13 mouse cellular contexts compared by ENCODE assay signal in genomic region chr11:97713896-97714295, GRCm38 (mm10). TPM values are rescaled to one million over a fixed set of nuclear protein-coding genes. Genes with fewer than 3 reads are reported as not detected.
A peak's percentile ranks its signal among the peaks of the same experiment; 100 is the strongest.
DNase-seq lines count a peak whose midpoint lies in the region; ATAC-seq and TF ChIP-seq lines count a peak whose summit lies in the region.
"Had no signal": no experiment of that assay in that cellular context is flagged by ENCODE, and none has a peak within 500 bp of the region (broad histone marks: within the 10 kb centered on the region; RNA-seq: fewer than 3 reads in every experiment).

No protein-coding gene starts in this region.

- H3K4me3 ChIP-seq in gastrocnemius, adult 2 months = no peak overlapping the region
- no peak overlapping the region for H3K4me3 ChIP-seq in liver, postnatal 0 days (ENCODE audit: low read depth, low read length)
- H3K4me3 ChIP-seq in cortical plate, adult 2 months (ENCODE audit: insufficient read depth, low read length) = no peak overlapping the region
- no peak overlapping the region for H3K4me3 ChIP-seq in forebrain, embryonic 12.5 days (replicated peaks)
- H3K4me3 ChIP-seq: hindbrain, embryonic 15.5 days; stomach, embryonic 15.5 days had no signal

- no peaks in the 10 kb centered on the region for H3K27me3 ChIP-seq in liver, postnatal 0 days (ENCODE audit: insufficient read depth, low read length)
- no peaks in the 10 kb centered on the region for H3K27me3 ChIP-seq in forebrain, embryonic 12.5 days
- H3K27me3 ChIP-seq: hindbrain, embryonic 15.5 days; stomach, embryonic 15.5 days had no signal

- peaks cover 40% of the 10 kb centered on the region for H3K36me3 ChIP-seq in liver, postnatal 0 days (replicated peaks; ENCODE audit: insufficient read depth, low read length)
- peaks cover 74% of the 10 kb centered on the region for H3K36me3 ChIP-seq in forebrain, embryonic 12.5 days (replicated peaks)

- peak overlapping the region; percentile 87 for H3K27ac ChIP-seq in gastrocnemius, adult 2 months
- H3K27ac ChIP-seq in liver, postnatal 0 days (ENCODE audit: low read depth) = peak overlapping the region; percentile 51; the same call in 1 of the 2 replicates
- H3K27ac ChIP-seq in cortical plate, adult 2 months (ENCODE audit: insufficient read depth, low read length) = no peak overlapping the region
- no peak overlapping the region for H3K27ac ChIP-seq in forebrain, embryonic 12.5 days
- H3K27ac ChIP-seq: hindbrain, embryonic 15.5 days; stomach, embryonic 15.5 days had no signal

- 71% methylated on average over 8 of the region's 8 CpGs for WGBS in liver, postnatal 0 days (ENCODE audit: insufficient replicate concordance)
- WGBS in forebrain, embryonic 12.5 days = 93% methylated on average over 8 of the region's 8 CpGs

- H3K4me1 ChIP-seq in liver, postnatal 0 days (ENCODE audit: insufficient read depth) = peaks cover 5% of the 10 kb centered on the region; the same call in 1 of the 2 replicates
- no peaks in the 10 kb centered on the region for H3K4me1 ChIP-seq in cortical plate, adult 2 months (ENCODE audit: control insufficient read depth, insufficient read depth, low read length)
- no peaks in the 10 kb centered on the region for H3K4me1 ChIP-seq in forebrain, embryonic 12.5 days
- H3K4me1 ChIP-seq: hindbrain, embryonic 15.5 days; stomach, embryonic 15.5 days had no signal

- H3K9me3 ChIP-seq in liver, postnatal 0 days (ENCODE audit: low read length) = no peaks in the 10 kb centered on the region
- H3K9me3 ChIP-seq in forebrain, embryonic 12.5 days = no peaks in the 10 kb centered on the region
- H3K9me3 ChIP-seq: hindbrain, embryonic 15.5 days; stomach, embryonic 15.5 days had no signal

- no peak overlapping the region for H3K4me2 ChIP-seq in liver, postnatal 0 days (ENCODE audit: low read depth, low read length)
- H3K4me2 ChIP-seq in forebrain, embryonic 12.5 days = no peak overlapping the region
- H3K4me2 ChIP-seq: hindbrain, embryonic 15.5 days; lung, embryonic 14.5 days; stomach, embryonic 15.5 days had no signal

- no peak for TF ChIP-seq CTCF in gastrocnemius, adult 2 months (IDR thresholded peaks at IDR 0.05)
- TF ChIP-seq CTCF in liver, postnatal 0 days (IDR thresholded peaks at IDR 0.05; ENCODE audit: low read depth) = no peak
- no peak for TF ChIP-seq CTCF in cortical plate, adult 2 months (IDR thresholded peaks at IDR 0.05; ENCODE audit: extremely low read depth, insufficient read depth, low read length)

- 0 out of 2 replicates have a peak, but pooled peaks have one; percentile 7 for TF ChIP-seq POLR2A in cortical plate, adult 2 months (IDR thresholded peaks at IDR 0.05; ENCODE audit: extremely low read depth, insufficient read depth, low read length)

- peak; percentile 50 for ATAC-seq in liver, postnatal 0 days
- ATAC-seq in forebrain, embryonic 12.5 days (ENCODE audit: low FRiP score) = no peak
- ATAC-seq: activated CD4-positive, CD25-positive, alpha-beta regulatory T cell, adult 4 months; forebrain, postnatal 0 days had no signal

- 0 out of 2 replicates have a peak overlapping the region, but pooled peaks have one; percentile 41 for H3K9ac ChIP-seq in liver, postnatal 0 days (replicated peaks)
- H3K9ac ChIP-seq in forebrain, embryonic 12.5 days = no peak overlapping the region
- H3K9ac ChIP-seq: forebrain, postnatal 0 days; hindbrain, embryonic 15.5 days; lung, embryonic 14.5 days; stomach, embryonic 15.5 days had no signal

- intact Hi-C loops in gastrocnemius, adult 2 months (cut with DNase I) = no loop called here

- peak; percentile 83 for DNase-seq in gastrocnemius, adult 2 months
- no peak for DNase-seq in gastrocnemius, postnatal 4 days (ENCODE audit: low spot score in 2 of 2)
- DNase-seq in liver, postnatal 0 days = peak; percentile 46
- no peak for DNase-seq in liver
- peak; percentile 71 for DNase-seq in adrenal gland, postnatal 10 days
- DNase-seq in thymus, postnatal 36 days = no peak
- DNase-seq: forebrain, postnatal 0 days had no signal

- no peak for TF ChIP-seq EP300 in liver, postnatal 0 days (IDR thresholded peaks at IDR 0.05; ENCODE audit: low read depth)

RNA-seq across cellular contexts. Expression of gene Psmb3, which starts 10.7 kb away (rescaled TPM):
- 100 to 1,000 TPM; 141 to 159 TPM for total RNA-seq in gastrocnemius, adult 2 months (2021)
- 100 to 1,000 TPM; 203 to 227 TPM for total RNA-seq in gastrocnemius, postnatal 4 days (2021)
- polyA plus RNA-seq in liver, postnatal 0 days (2015; fragmentation: Nextera tagmentation; extraction: Ambion mirVana) = 244 and 267 TPM in 2 replicates
- 100 to 1,000 TPM; 231 to 234 TPM for total RNA-seq in adrenal gland, postnatal 10 days (2021)
- polyA plus RNA-seq in cortical plate, adult 2 months (2012; rRNA removed) = 249 and 256 TPM in 2 replicates
- 457 TPM in 2 replicates for polyA plus RNA-seq in forebrain, embryonic 12.5 days (2016; fragmentation: Nextera tagmentation; extraction: Ambion mirVana)

RNA-seq across cellular contexts. Expression of gene Pcgf2, which starts 13.6 kb away (rescaled TPM):
- 1 to 10 TPM; 1.7 to 2.9 TPM for total RNA-seq in gastrocnemius, adult 2 months (2021)
- total RNA-seq in gastrocnemius, postnatal 4 days (2021) = 10 to 100 TPM; 27.3 to 33.0 TPM
- 1.9 TPM in 2 replicates for polyA plus RNA-seq in liver, postnatal 0 days (2015; fragmentation: Nextera tagmentation; extraction: Ambion mirVana)
- total RNA-seq in adrenal gland, postnatal 10 days (2021) = 10 to 100 TPM; 29.7 to 41.0 TPM
- 64.1 and 72.2 TPM in 2 replicates for polyA plus RNA-seq in cortical plate, adult 2 months (2012; rRNA removed)
- polyA plus RNA-seq in forebrain, embryonic 12.5 days (2016; fragmentation: Nextera tagmentation; extraction: Ambion mirVana) = 24.2 TPM in 2 replicates

RNA-seq across cellular contexts. Expression of gene Cisd3, which starts 28.3 kb away (rescaled TPM):
- 100 to 1,000 TPM in 1 of 2 experiments, 10 to 100 TPM in 1; 96.2 to 111 TPM for total RNA-seq in gastrocnemius, adult 2 months (2021)
- total RNA-seq in gastrocnemius, postnatal 4 days (2021) = 10 to 100 TPM; 65.5 to 72.0 TPM
- polyA plus RNA-seq in liver, postnatal 0 days (2015; fragmentation: Nextera tagmentation; extraction: Ambion mirVana) = 54.6 and 63.7 TPM in 2 replicates
- total RNA-seq in adrenal gland, postnatal 10 days (2021) = 100 to 1,000 TPM; 260 to 277 TPM
- 59.9 and 65.5 TPM in 2 replicates for polyA plus RNA-seq in cortical plate, adult 2 months (2012; rRNA removed)
- 13.2 and 14.9 TPM in 2 replicates for polyA plus RNA-seq in forebrain, embryonic 12.5 days (2016; fragmentation: Nextera tagmentation; extraction: Ambion mirVana)

RNA-seq across cellular contexts. Expression of gene Pip4k2b, which starts 30.6 kb away (rescaled TPM):
- 10 to 100 TPM; 59.3 to 66.2 TPM for total RNA-seq in gastrocnemius, adult 2 months (2021)
- 10 to 100 TPM; 62.7 to 64.2 TPM for total RNA-seq in gastrocnemius, postnatal 4 days (2021)
- 0.53 and 0.59 TPM in 2 replicates for polyA plus RNA-seq in liver, postnatal 0 days (2015; fragmentation: Nextera tagmentation; extraction: Ambion mirVana)
- total RNA-seq in adrenal gland, postnatal 10 days (2021) = 10 to 100 TPM; 27.3 to 33.3 TPM
- polyA plus RNA-seq in cortical plate, adult 2 months (2012; rRNA removed) = 64.7 and 67.2 TPM in 2 replicates
- 2.7 and 2.8 TPM in 2 replicates for polyA plus RNA-seq in forebrain, embryonic 12.5 days (2016; fragmentation: Nextera tagmentation; extraction: Ambion mirVana)

RNA-seq across cellular contexts. Expression of gene Mllt6, which starts 50.7 kb away (rescaled TPM):
- 10 to 100 TPM; 41.9 to 54.7 TPM for total RNA-seq in gastrocnemius, adult 2 months (2021)
- total RNA-seq in gastrocnemius, postnatal 4 days (2021) = 10 to 100 TPM; 30.8 to 32.1 TPM
- 0.32 and 0.38 TPM in 2 replicates for polyA plus RNA-seq in liver, postnatal 0 days (2015; fragmentation: Nextera tagmentation; extraction: Ambion mirVana)
- 10 to 100 TPM; 36.1 to 48.2 TPM for total RNA-seq in adrenal gland, postnatal 10 days (2021)
- polyA plus RNA-seq in cortical plate, adult 2 months (2012; rRNA removed) = 78.5 and 83.4 TPM in 2 replicates
- polyA plus RNA-seq in forebrain, embryonic 12.5 days (2016; fragmentation: Nextera tagmentation; extraction: Ambion mirVana) = 3.3 and 3.7 TPM in 2 replicates

Comparison
In these comparisons a context has a peak if more than half of its experiments do, and no peak if none do; other contexts are left out.
1. DNase-seq: peak in gastrocnemius, adult 2 months (single experiment), liver, postnatal 0 days (single experiment) and adrenal gland, postnatal 10 days (single experiment); none in gastrocnemius, postnatal 4 days (0 of 2), liver (single experiment) and thymus, postnatal 36 days (0 of 2).
2. RNA of gene Pcgf2, which starts 13.6 kb away (total RNA-seq): 29.7 to 41.0 TPM in adrenal gland, postnatal 10 days and 27.3 to 33.0 TPM in gastrocnemius, postnatal 4 days; 1.7 to 2.9 TPM in gastrocnemius, adult 2 months; every median in the first group is over 4 times any median in the second.
3. H3K27ac ChIP-seq: peak in gastrocnemius, adult 2 months (single experiment) and liver, postnatal 0 days (single experiment); none in cortical plate, adult 2 months (single experiment) and forebrain, embryonic 12.5 days (single experiment).